Mouse (Mus musculus): Measurements from ENCODE around the gene Gm49394. TPM values are rescaled to one million over a fixed set of nuclear protein-coding genes. Genes with fewer than 3 reads are reported as not detected.

Gene Gm49394
- polyA plus RNA-seq, 1 experiment: 0.30 TPM

GRCm38 (mm10) chr7:142664465-142665029 lies 5.2 kb downstream of the Gm49394 start:
- Histone ChIP-seq H3K36me3 (ENCODE audit: control insufficient read depth, insufficient read depth, low read length) (no peaks in the 10 kb centered on the region), H3K27ac (ENCODE audit: insufficient read depth, low read depth, low read length) (no peak overlapping the region), H3K4me1 (ENCODE audit: control insufficient read depth, insufficient read depth, insufficient read length, low read length) (no peaks in the 10 kb centered on the region; the same call in 1 of the 2 replicates), H3K27me3 (ENCODE audit: control insufficient read depth, insufficient read depth, low read length) (peaks cover 53% of the 10 kb centered on the region), H3K4me3 (ENCODE audit: low read depth, low read length) (no peak overlapping the region)
- TF ChIP-seq POLR2A (IDR thresholded peaks at IDR 0.05; ENCODE audit: low read depth, low read length): no peak
- no peak for TF ChIP-seq CTCF (IDR thresholded peaks at IDR 0.05; ENCODE audit: extremely low read depth, insufficient read length, insufficient replicate concordance, low read depth, low read length)
- WGBS: 12% methylated on average over 9 of the region's 9 CpGs

- Histone ChIP-seq H3K36me3 (ENCODE audit: control insufficient read depth, insufficient read depth, low read length) (no peaks in the 10 kb centered on the region), H3K4me1 (ENCODE audit: control insufficient read depth, insufficient read depth, insufficient read length, low read length) (no peaks in the 10 kb centered on the region; the same call in 1 of the 2 replicates), H3K27me3 (ENCODE audit: control insufficient read depth, insufficient read depth, low read length) (peaks cover 59% of the 10 kb centered on the region), H3K4me3 (ENCODE audit: low read depth, low read length) (peak overlapping the region; percentile 14; the same call in 1 of the 2 replicates), H3K27ac (ENCODE audit: insufficient read depth, low read depth, low read length) (no peak overlapping the region)
- 3% methylated on average over 53 of the region's 53 CpGs for WGBS
- TF ChIP-seq POLR2A (IDR thresholded peaks at IDR 0.05; ENCODE audit: low read depth, low read length) (no peak), CTCF (IDR thresholded peaks at IDR 0.05; ENCODE audit: extremely low read depth, insufficient read length, insufficient replicate concordance, low read depth, low read length) (no peak)
These were observed 5.8 kb downstream of the Gm49394 start for GRCm38 (mm10) chr7:142663931-142664421.

- H3K27ac ChIP-seq (ENCODE audit: insufficient read depth, low read depth, low read length): no peak overlapping the region
- H3K4me3 ChIP-seq (ENCODE audit: low read depth, low read length): no peak overlapping the region
- H3K27me3 ChIP-seq (ENCODE audit: control insufficient read depth, insufficient read depth, low read length): peaks cover 67% of the 10 kb centered on the region
These were observed 6.6 kb downstream of the Gm49394 start for GRCm38 (mm10) chr7:142663151-142663550.

GRCm38 (mm10) chr7:142661811-142662210 lies 7.9 kb downstream of the Gm49394 start:
- Histone ChIP-seq H3K36me3 (ENCODE audit: control insufficient read depth, insufficient read depth, low read length) (no peaks in the 10 kb centered on the region), H3K27ac (ENCODE audit: insufficient read depth, low read depth, low read length) (no peak overlapping the region), H3K4me3 (ENCODE audit: low read depth, low read length) (no peak overlapping the region), H3K4me1 (ENCODE audit: control insufficient read depth, insufficient read depth, insufficient read length, low read length) (peaks cover 3% of the 10 kb centered on the region), H3K27me3 (ENCODE audit: control insufficient read depth, insufficient read depth, low read length) (peaks cover 79% of the 10 kb centered on the region)
- no peak for TF ChIP-seq POLR2A (IDR thresholded peaks at IDR 0.05; ENCODE audit: low read depth, low read length)
- TF ChIP-seq CTCF (IDR thresholded peaks at IDR 0.05; ENCODE audit: extremely low read depth, insufficient read length, insufficient replicate concordance, low read depth, low read length): no peak

More at GRCm38 (mm10) chr7:142663151-142663550, 6.6 kb downstream of the Gm49394 start:
- TF ChIP-seq POLR2A (IDR thresholded peaks at IDR 0.05; ENCODE audit: low read depth, low read length) (no peak), CTCF (IDR thresholded peaks at IDR 0.05; ENCODE audit: extremely low read depth, insufficient read length, insufficient replicate concordance, low read depth, low read length) (no peak)
- WGBS: 44% methylated on average over 5 of the region's 5 CpGs
- Histone ChIP-seq H3K36me3 (ENCODE audit: control insufficient read depth, insufficient read depth, low read length) (no peaks in the 10 kb centered on the region), H3K4me1 (ENCODE audit: control insufficient read depth, insufficient read depth, insufficient read length, low read length) (peaks cover 3% of the 10 kb centered on the region)

- WGBS: 7% methylated on average over 25 of the region's 25 CpGs
- TF ChIP-seq POLR2A (IDR thresholded peaks at IDR 0.05; ENCODE audit: low read depth, low read length) (no peak), CTCF (IDR thresholded peaks at IDR 0.05; ENCODE audit: extremely low read depth, insufficient read length, insufficient replicate concordance, low read depth, low read length) (no peak)
- no peak overlapping the region for H3K27ac ChIP-seq (ENCODE audit: insufficient read depth, low read depth, low read length)
- peaks cover 3% of the 10 kb centered on the region for H3K4me1 ChIP-seq (ENCODE audit: control insufficient read depth, insufficient read depth, insufficient read length, low read length)
- H3K36me3 ChIP-seq (ENCODE audit: control insufficient read depth, insufficient read depth, low read length): no peaks in the 10 kb centered on the region
- peaks cover 83% of the 10 kb centered on the region for H3K27me3 ChIP-seq (ENCODE audit: control insufficient read depth, insufficient read depth, low read length)
- peak overlapping the region; percentile 46 for H3K4me3 ChIP-seq (ENCODE audit: low read depth, low read length)
These were observed 8.7 kb downstream of the Gm49394 start for GRCm38 (mm10) chr7:142661046-142661445.

GRCm38 (mm10) chr7:142660651-142660945 lies 9.1 kb downstream of the Gm49394 start:
- Histone ChIP-seq H3K27ac (ENCODE audit: insufficient read depth, low read depth, low read length) (no peak overlapping the region), H3K36me3 (ENCODE audit: control insufficient read depth, insufficient read depth, low read length) (no peaks in the 10 kb centered on the region), H3K4me1 (ENCODE audit: control insufficient read depth, insufficient read depth, insufficient read length, low read length) (peaks cover 3% of the 10 kb centered on the region), H3K4me3 (ENCODE audit: low read depth, low read length) (peak overlapping the region; percentile 46), H3K27me3 (ENCODE audit: control insufficient read depth, insufficient read depth, low read length) (peaks cover 83% of the 10 kb centered on the region)
- TF ChIP-seq CTCF (IDR thresholded peaks at IDR 0.05; ENCODE audit: extremely low read depth, insufficient read length, insufficient replicate concordance, low read depth, low read length): no peak
- TF ChIP-seq POLR2A (IDR thresholded peaks at IDR 0.05; ENCODE audit: low read depth, low read length): no peak
- under 1% methylated on average over 29 of the region's 29 CpGs for WGBS

- Histone ChIP-seq H3K36me3 (ENCODE audit: control insufficient read depth, insufficient read depth, low read length) (no peaks in the 10 kb centered on the region), H3K4me3 (ENCODE audit: low read depth, low read length) (peak overlapping the region; percentile 46), H3K27me3 (ENCODE audit: control insufficient read depth, insufficient read depth, low read length) (peaks cover 83% of the 10 kb centered on the region), H3K27ac (ENCODE audit: insufficient read depth, low read depth, low read length) (no peak overlapping the region), H3K4me1 (ENCODE audit: control insufficient read depth, insufficient read depth, insufficient read length, low read length) (peaks cover 3% of the 10 kb centered on the region)
- 1% methylated on average over 43 of the region's 43 CpGs for WGBS
- TF ChIP-seq CTCF (IDR thresholded peaks at IDR 0.05; ENCODE audit: extremely low read depth, insufficient read length, insufficient replicate concordance, low read depth, low read length) (no peak), POLR2A (IDR thresholded peaks at IDR 0.05; ENCODE audit: low read depth, low read length) (no peak)
These were observed 9.7 kb downstream of the Gm49394 start for GRCm38 (mm10) chr7:142659767-142660650.
